Mouse (Mus musculus): ENCODE measurements around the gene Ppm1k.
"Not testable (repeated sequence)": the region's sequence is repeated elsewhere in the genome, so short reads cannot be mapped to it uniquely, and the experiment has no call there.

The Ppm1k gene

GRCm38 (mm10) chr6:57535386-57535936 is at the start of gene Ppm1k:
Gene Ppm1k (minus strand): TSS chr6:57535468.
- DNase-seq (ENCODE audit: inconsistent age in 2 of 2, low spot score in 1 of 2) = peak; percentile 99 to 100

GRCm38 (mm10) chr6:57582356-57582755 is 47.1 kb upstream of the Ppm1k start:
- peak in 1 of 2 experiments; percentile 61 for DNase-seq (ENCODE audit: inconsistent age in 2 of 2, low spot score in 1 of 2)

GRCm38 (mm10) chr6:57581595-57581994 is 46.3 kb upstream of the Ppm1k start:
- DNase-seq (ENCODE audit: inconsistent age in 2 of 2, low spot score in 1 of 2) = no peak

- DNase-seq (ENCODE audit: inconsistent age in 2 of 2, low spot score in 1 of 2) = peak; percentile 89 to 95
Measured at GRCm38 (mm10) chr6:57580881-57581548, 45.7 kb upstream of the Ppm1k start, which contains the start of gene Herc6. Gene Herc6 (plus strand): TSS chr6:57581000.

DNA sequence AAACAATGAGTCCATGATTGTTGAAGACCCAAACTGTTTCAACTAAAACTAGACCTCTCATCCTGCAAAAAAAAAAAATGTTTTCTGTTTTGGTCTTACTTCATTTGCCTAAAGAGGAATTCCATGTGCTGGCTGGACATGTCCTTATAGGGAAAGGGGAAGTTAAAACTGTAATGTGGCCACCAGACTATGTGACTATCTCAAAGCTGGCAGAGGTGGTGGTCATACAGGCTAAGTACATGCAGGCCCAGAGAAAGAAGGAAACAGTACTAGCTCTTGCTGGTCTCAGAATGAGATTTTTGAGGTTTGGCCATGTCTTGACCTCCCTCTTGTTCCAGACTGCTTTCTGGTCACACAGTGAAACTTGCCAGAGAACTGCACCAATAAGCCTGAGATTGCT is 36.3 kb upstream of the Ppm1k start:
- DNase-seq (ENCODE audit: inconsistent age in 2 of 2, low spot score in 1 of 2) = no peak

DNA sequence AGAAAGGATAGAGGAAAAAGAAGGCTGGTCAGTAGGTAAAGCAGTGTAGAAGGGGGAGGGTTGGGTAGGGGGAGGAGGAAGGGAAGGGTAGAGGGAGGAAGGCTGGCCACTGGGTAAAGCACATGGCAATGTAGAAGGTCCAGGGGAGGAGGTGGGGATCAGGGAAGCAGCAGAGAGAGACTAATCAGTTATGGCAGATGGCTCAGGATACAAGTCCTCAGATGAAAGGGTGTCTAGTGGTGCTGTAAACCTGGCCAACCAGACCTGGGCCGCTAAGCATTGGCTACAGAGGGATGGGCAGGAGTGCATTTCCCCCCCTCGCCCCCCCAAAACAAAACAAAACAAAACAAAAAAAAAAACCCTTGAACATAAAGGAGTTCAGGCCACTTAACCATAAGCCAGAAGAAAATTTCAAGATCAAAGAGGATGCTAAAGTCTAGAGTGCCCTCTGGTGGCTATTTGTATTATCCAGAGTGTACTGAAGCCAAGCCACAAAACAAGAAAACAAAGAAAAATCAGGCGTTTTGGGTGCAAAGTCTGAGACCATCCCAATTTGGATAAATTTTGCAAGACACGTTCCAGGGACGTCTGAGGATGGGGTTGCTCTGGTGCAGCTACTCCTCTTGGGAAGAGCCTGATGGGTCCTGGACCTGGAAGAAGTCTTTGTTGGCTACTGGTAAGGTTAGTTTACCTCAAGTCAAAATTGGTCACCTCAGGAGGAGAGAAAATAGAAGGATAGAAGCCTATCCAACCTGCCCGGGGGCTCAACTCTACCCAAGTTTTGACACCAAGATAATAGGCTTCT is 35.1 kb upstream of the Ppm1k start:
- peak; percentile 17 to 83 for DNase-seq (ENCODE audit: inconsistent age in 2 of 2, low spot score in 1 of 2)

DNA sequence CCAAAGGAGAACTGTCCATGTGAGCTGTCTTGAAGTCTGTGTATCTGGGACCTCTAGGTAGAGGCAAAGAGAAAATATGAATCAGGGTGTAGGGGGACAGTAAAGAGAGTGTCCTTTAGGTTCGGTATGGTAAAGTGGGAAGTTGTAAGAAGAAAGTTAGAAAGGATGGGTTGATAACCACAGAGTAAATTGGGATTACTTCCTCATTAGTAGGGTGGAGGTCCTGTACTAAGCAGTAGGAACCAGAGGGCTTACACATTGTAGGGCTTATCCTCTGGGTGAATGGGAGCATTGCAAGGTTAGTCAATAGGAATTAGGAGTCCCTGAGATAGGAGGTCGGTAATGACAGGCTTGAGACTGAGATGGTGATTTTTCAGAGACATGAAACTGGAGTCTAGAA is 32.4 kb upstream of the Ppm1k start:
- DNase-seq (ENCODE audit: inconsistent age in 2 of 2, low spot score in 1 of 2) = no peak

DNA sequence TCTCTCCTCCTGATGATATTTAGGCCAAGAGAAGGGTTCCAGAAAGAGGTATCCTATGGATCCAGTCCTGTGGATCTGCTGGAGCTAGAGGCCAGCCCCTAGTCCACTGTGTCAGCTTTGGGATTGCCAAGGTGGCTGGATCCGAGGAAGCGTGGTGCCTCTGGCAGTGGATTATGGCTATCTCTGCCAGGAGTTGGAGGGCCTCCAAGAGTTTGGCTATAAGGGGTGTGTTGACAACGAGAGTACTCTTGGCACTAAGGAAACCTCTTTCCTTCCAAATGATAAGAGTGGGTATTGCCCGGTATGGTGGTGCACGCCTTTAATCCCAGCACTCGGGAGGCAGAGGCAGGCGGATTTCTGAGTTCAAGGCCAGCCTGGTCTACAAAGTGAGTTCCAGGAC is 30.2 kb upstream of the Ppm1k start:
- no peak for DNase-seq (ENCODE audit: inconsistent age in 2 of 2, low spot score in 1 of 2)

GRCm38 (mm10) chr6:57563454-57563853 is 28.2 kb upstream of the Ppm1k start:
- DNase-seq (ENCODE audit: inconsistent age in 2 of 2, low spot score in 1 of 2) = no peak

- no peak for DNase-seq (ENCODE audit: inconsistent age in 2 of 2, low spot score in 1 of 2)
Measured at GRCm38 (mm10) chr6:57557796-57558317, 22.6 kb upstream of the Ppm1k start.

DNA sequence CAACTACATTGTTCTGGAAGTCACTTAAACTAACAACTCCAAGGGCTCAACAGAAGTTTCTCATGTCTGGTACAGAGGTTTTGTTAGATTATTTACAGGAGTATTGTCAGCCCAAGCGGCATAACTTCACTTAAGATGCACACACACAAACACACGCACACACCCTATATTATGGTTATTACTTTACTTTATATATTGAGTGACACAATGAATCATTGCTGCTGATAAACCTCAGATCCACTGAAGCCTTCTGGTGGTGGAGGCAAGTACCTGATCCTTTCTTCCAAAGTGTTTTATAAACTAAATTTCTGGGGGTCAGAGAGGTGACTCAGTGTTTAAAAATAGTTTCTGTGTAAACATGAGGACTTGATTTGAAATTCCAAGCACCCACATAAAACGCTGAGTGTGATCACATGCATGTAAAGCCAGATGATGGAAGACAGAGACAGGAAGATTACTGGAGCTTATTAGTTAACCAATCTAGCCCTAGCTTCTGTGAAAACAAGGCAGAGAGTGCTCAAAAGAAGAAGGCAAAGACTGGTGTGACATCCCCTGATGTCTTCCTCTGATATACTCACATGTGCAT is 16.0 kb upstream of the Ppm1k start:
- DNase-seq (ENCODE audit: inconsistent age in 2 of 2, low spot score in 1 of 2) = no peak

DNA sequence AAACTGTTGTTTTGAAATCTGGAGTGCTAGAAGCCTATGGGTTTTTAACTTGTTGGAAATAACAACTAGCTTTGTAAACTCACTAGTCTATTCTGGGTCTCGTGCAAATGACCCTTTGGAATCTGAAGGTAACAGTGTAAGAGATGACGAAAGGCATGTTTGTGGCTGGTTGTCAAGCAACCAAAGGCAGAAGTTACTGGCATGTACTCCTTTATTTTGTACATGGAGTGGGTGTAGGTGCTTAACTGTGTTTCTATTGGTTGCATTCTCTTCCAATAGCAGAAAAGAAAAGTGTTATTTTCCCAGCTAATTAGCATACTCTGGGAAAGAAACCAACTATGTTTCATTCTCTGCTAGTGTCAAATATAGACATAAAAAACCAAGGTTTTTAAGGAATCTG is 9.6 kb upstream of the Ppm1k start:
- DNase-seq (ENCODE audit: inconsistent age in 2 of 2, low spot score in 1 of 2) = peak in 1 of 2 experiments; percentile 44

- DNase-seq (ENCODE audit: inconsistent age in 2 of 2, low spot score in 1 of 2) = not testable (repeated sequence)
Measured at GRCm38 (mm10) chr6:57543591-57543990, 8.3 kb upstream of the Ppm1k start.

GRCm38 (mm10) chr6:57541737-57542335 is 6.6 kb upstream of the Ppm1k start:
- DNase-seq (ENCODE audit: inconsistent age in 2 of 2, low spot score in 1 of 2) = no peak

- no peak for DNase-seq (ENCODE audit: inconsistent age in 2 of 2, low spot score in 1 of 2)
Measured at GRCm38 (mm10) chr6:57540950-57541498, 5.8 kb upstream of the Ppm1k start.

- no peak for DNase-seq (ENCODE audit: inconsistent age in 2 of 2, low spot score in 1 of 2)
Measured at GRCm38 (mm10) chr6:57537887-57538286, 2.6 kb upstream of the Ppm1k start.

GRCm38 (mm10) chr6:57535971-57536669 is 852 bp upstream of the Ppm1k start:
- no peak for DNase-seq (ENCODE audit: inconsistent age in 2 of 2, low spot score in 1 of 2)

- peak; percentile 74 to 90 for DNase-seq (ENCODE audit: inconsistent age in 2 of 2, low spot score in 1 of 2)
Measured at GRCm38 (mm10) chr6:57534611-57535286, 519 bp downstream of the Ppm1k start.

DNA sequence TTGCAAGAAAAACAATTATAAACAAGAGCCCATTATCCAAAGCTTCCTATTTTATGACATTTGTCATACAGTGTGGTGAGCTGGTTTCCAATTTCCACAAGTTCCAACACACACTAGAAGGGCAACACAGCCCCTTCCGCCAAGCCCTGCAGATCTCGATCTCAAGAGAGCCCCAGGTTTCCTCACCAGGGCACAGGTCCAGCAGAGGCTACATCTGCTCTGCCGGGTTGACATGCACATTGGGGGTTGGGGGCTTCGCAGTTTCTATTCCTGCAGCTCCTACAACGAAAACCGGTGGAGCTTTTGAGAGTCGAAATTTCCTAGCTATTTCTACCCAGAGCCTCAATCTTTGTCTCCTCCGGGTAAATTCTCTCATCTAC is 1.0 kb downstream of the Ppm1k start:
- DNase-seq (ENCODE audit: inconsistent age in 2 of 2, low spot score in 1 of 2) = peak; percentile 49 to 85

DNA sequence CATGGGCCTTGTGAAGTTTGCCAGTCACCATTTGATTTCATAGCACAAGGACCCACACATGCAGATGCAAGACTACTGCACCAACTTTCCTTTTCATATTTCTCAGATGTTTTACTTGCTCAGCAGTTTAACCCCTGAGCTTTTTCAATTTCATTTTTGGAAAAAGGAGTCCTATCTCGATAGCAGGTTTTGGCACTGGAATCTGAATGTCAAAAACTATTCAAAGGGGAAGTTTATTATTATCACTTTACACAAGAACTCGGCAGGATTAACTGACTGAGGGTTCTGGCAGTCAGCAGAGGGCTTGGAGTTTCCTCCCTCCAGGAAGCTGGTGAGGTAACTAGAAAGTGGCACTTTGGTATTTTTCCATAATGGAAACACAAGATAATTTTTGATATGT is 1.9 kb downstream of the Ppm1k start:
- DNase-seq (ENCODE audit: inconsistent age in 2 of 2, low spot score in 1 of 2) = peak in 1 of 2 experiments; percentile 62

Data from adrenal gland, adult (tissue).